Mouse (Mus musculus) lung, postnatal 0 days (tissue): Measurements from ENCODE around the gene Gpi1. TPM values are rescaled to one million over a fixed set of nuclear protein-coding genes. Genes with fewer than 3 reads are reported as not detected.

Experiments
- ATAC-seq: fragments of 200-750 bp; cut with Nextera tagmentation; 2 replicates; pipeline ENCODE4 v1.8.0; 2017; ENCODE audit warnings: moderate library complexity
- DNase-seq: peaks from one replicate; pipeline ENCODE4 v3.0.0-alpha.2; 2016; ENCODE audit warnings: low spot score
- H3K27ac ChIP-seq: fragments of 300-500 bp; sonication (generic); 2 replicates; pipeline ENCODE4 v1.5.1; 2014; ENCODE audit warnings: antibody characterized with exemption, mild to moderate bottlenecking, low read length, mixed read lengths
- H3K27me3 ChIP-seq: fragments of 300-500 bp; sonication (generic); replicated peaks from 2 replicates; pipeline ENCODE4 v1.6.1; 2014; ENCODE audit warnings: low read length, mixed read lengths; ENCODE audit not compliant: insufficient read depth
- H3K36me3 ChIP-seq: fragments of 300-500 bp; sonication (generic); 2 replicates; pipeline ENCODE4 v1.6.1; 2014; ENCODE audit warnings: low read length, mixed read lengths; ENCODE audit not compliant: insufficient read depth
- H3K4me1 ChIP-seq: fragments of 300-500 bp; sonication (generic); 2 replicates; pipeline ENCODE4 v1.6.1; 2014; ENCODE audit warnings: antibody characterized with exemption, low read depth, low read length, mixed read lengths; ENCODE audit not compliant: insufficient read depth
- H3K4me2 ChIP-seq: fragments of 300-500 bp; sonication (generic); replicated peaks from 2 replicates; pipeline ENCODE4 v1.6.1; 2014; ENCODE audit warnings: low read depth, mild to moderate bottlenecking, low read length, moderate library complexity, mixed read lengths
- H3K4me3 ChIP-seq: fragments of 300-500 bp; sonication (generic); 2 replicates; pipeline ENCODE4 v1.5.1; 2014; ENCODE audit warnings: low read depth, low read length
- H3K9ac ChIP-seq: fragments of 300-500 bp; sonication (generic); replicated peaks from 2 replicates; pipeline ENCODE4 v1.6.1; 2014; ENCODE audit warnings: low read depth, mild to moderate bottlenecking
- H3K9me3 ChIP-seq: fragments of 300-500 bp; sonication (generic); 2 replicates; pipeline ENCODE4 v1.6.1; 2016; ENCODE audit warnings: low read length, mixed read lengths
- CTCF ChIP-seq: IDR thresholded peaks from 2 replicates; pipeline ENCODE4 v1.5.1; 2016; ENCODE audit warnings: antibody characterized with exemption, mild to moderate bottlenecking
- EP300 ChIP-seq: IDR thresholded peaks from 2 replicates; pipeline ENCODE4 v1.6.1; 2016; ENCODE audit warnings: antibody characterized with exemption, mild to moderate bottlenecking, control low read depth
- WGBS: fragments of 180-500 bp; shearing (Covaris S2); extraction: QIAGEN DNeasy Blood & Tissue Kit; methylation state at CpG from one replicate; pipeline ENCODE4 v1.1.7; 2014; 5-methylcytosine and 5-hydroxymethylcytosine counted together
- polyA plus RNA-seq: library from polyadenylated mRNA; unstranded; fragments of >200 nt; fragmentation: Nextera tagmentation; extraction: Ambion mirVana; gene quantifications from 2 replicates; pipeline ENCODE4 v1.2.1, GENCODE M21; 2015

Gene Gpi1
- polyA plus RNA-seq, 1 experiment from 2014 or later = 123 TPM

DNA sequence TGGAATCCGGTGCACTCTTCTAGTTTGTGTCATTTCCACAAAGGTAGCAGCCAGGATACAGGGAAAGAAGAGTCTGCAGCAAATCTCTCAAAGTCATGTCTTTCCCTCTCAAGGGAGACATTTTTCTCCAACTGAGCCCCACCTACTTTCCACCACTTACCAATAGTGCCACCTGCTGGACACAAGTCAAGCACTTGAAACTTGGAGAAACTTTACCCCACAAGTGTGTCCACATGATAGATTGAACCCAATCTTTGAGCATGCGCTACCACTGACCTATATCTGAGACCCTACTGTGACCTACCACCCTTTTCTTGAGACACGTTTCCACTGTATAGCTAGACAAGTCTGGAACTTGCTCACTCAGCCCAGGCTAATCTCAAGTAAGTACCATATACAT, 31.8 kb downstream of the Gpi1 start:
- peak; percentile 65 for DNase-seq
- Histone ChIP-seq H3K9me3 (no peaks in the 10 kb centered on the region), H3K27ac (no peak overlapping the region), H3K36me3 (peaks cover 5% of the 10 kb centered on the region; the same call in 1 of the 2 replicates), H3K27me3 (no peaks in the 10 kb centered on the region), H3K9ac (no peak overlapping the region), H3K4me1 (0 out of 2 replicates have a peak, but pooled peaks cover 4% of the 10 kb centered on the region), H3K4me2 (no peak overlapping the region), H3K4me3 (no peak overlapping the region)
- ATAC-seq = no peak
- TF ChIP-seq CTCF = peak; percentile 69
- no peak for TF ChIP-seq EP300
- 55% methylated on average over 3 of the region's 3 CpGs for WGBS

GRCm38 (mm10) chr7:34196132-34197128, 33.7 kb downstream of the Gpi1 start, which contains the start of gene Pdcd2l:
Gene Pdcd2l (minus strand): TSS chr7:34196661.
- 6% methylated on average over 67 of the region's 70 CpGs for WGBS
- peak; percentile 93 for DNase-seq
- Histone ChIP-seq H3K4me3 (peak within 1 kb of the TSS; percentile 92), H3K27me3 (no peaks in the 10 kb centered on the region), H3K4me1 (0 out of 2 replicates have a peak, but pooled peaks cover 4% of the 10 kb centered on the region), H3K36me3 (peaks cover 9% of the 10 kb centered on the region; the same call in 1 of the 2 replicates), H3K4me2 (peak within 1 kb of the TSS; percentile 75), H3K9ac (peak within 1 kb of the TSS; percentile 92), H3K9me3 (no peaks in the 10 kb centered on the region), H3K27ac (peak within 1 kb of the TSS; percentile 83)
- no peak; the same call in 1 of the 2 replicates for TF ChIP-seq CTCF
- TF ChIP-seq EP300 = no peak
- ATAC-seq = peak; percentile 95

DNA sequence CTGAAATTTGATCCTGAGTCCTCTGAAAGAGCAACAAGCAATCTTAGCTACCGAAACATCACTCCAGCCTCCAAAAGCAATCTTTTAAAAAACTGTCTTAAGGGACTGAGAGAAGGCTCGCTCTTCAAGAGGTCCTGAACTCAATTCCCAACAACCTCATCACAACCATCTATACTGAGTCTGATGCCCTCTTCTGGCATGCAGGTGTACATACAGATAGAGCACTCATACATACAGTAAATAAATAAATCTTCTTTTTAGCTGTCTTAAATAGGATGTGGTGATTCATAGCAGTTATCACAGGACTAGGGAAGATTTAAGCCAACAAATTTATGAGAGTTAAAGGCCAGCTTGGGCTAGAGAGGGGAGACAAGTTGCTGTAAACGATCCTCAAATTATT, 34.5 kb downstream of the Gpi1 start:
- ATAC-seq (0 out of 2 replicates have a peak, but pooled peaks have one; percentile 34), DNase-seq (peak; percentile 40)
- no peak overlapping the region for H3K27ac ChIP-seq

DNA sequence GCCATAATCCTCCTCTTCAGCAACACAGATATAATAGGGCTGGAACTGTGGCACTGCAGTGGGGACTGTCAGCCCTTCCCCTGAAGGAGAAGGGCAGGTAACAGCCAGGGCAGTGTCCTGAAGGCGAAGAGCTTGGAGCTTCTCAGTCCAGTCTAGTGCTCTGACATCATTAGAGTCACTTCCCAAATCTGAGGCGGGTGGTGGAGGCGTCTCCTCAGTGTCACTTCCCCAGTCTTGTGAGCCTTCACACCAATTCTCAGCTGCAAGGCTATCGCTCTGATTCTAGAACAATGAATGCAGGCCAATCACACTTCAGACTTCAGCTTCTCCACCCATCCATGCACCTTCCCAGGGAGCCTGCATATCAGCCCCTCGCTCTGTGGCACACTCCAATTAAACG, 37.3 kb downstream of the Gpi1 start:
- no peak for TF ChIP-seq EP300
- peaks cover 24% of the 10 kb centered on the region; the same call in 1 of the 2 replicates for H3K36me3 ChIP-seq
- 0 out of 2 replicates have a peak, but pooled peaks cover 4% of the 10 kb centered on the region for H3K4me1 ChIP-seq
- DNase-seq (peak; percentile 14), ATAC-seq (no peak)
- H3K27me3 ChIP-seq = no peaks in the 10 kb centered on the region
- H3K9me3 ChIP-seq = no peaks in the 10 kb centered on the region
- 94% methylated on average over 6 of the region's 6 CpGs for WGBS
- no peak overlapping the region for H3K4me2 ChIP-seq
- no peak overlapping the region for H3K27ac ChIP-seq
- no peak overlapping the region for H3K4me3 ChIP-seq
- no peak overlapping the region for H3K9ac ChIP-seq

More for the DNA sequence above, 34.5 kb downstream of the Gpi1 start:
- Histone ChIP-seq H3K4me2 (peak overlapping the region; percentile 75), H3K9ac (peak overlapping the region; percentile 92), H3K9me3 (no peaks in the 10 kb centered on the region), H3K4me1 (0 out of 2 replicates have a peak, but pooled peaks cover 4% of the 10 kb centered on the region), H3K4me3 (peak overlapping the region; percentile 92), H3K36me3 (peaks cover 9% of the 10 kb centered on the region; the same call in 1 of the 2 replicates), H3K27me3 (no peaks in the 10 kb centered on the region)
- 45% methylated on average over 3 of the region's 3 CpGs for WGBS
- TF ChIP-seq EP300 (no peak), CTCF (peak; percentile 65)

GRCm38 (mm10) chr7:34189376-34189989, 40.7 kb downstream of the Gpi1 start:
- WGBS = 85% methylated on average over 12 of the region's 12 CpGs
- no peaks in the 10 kb centered on the region for H3K27me3 ChIP-seq
- DNase-seq (peak; percentile 5), ATAC-seq (no peak)
- no peak overlapping the region for H3K4me3 ChIP-seq
- H3K27ac ChIP-seq = no peak overlapping the region
- TF ChIP-seq CTCF = no peak
- no peak for TF ChIP-seq EP300
- peaks cover 38% of the 10 kb centered on the region; the same call in 1 of the 2 replicates for H3K36me3 ChIP-seq
- H3K4me1 ChIP-seq = no peaks in the 10 kb centered on the region
- no peak overlapping the region for H3K4me2 ChIP-seq
- no peak overlapping the region for H3K9ac ChIP-seq
- H3K9me3 ChIP-seq = no peaks in the 10 kb centered on the region

DNA sequence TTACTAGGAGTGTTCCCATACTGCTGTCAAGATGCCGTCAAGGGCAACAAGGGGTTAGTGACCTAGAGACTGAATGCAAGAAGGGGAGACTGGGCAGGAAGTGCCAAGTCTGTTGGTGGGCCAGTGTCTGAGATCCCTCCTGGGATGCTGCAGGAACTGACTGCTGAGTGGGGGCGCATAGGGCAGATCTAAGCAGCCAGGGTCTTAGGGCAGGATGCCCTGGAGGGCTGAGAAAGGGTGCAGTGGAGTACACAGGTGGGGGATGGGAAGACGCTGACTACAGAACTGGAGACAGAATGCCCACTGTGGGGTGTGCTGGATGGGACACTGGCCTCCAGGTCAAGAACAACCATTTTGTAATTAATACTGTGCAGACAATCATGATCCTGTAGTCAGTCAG, 46.3 kb downstream of the Gpi1 start:
- H3K9ac ChIP-seq = no peak overlapping the region
- H3K9me3 ChIP-seq = no peaks in the 10 kb centered on the region
- no peaks in the 10 kb centered on the region for H3K27me3 ChIP-seq
- DNase-seq = no peak
- 76% methylated on average over 3 of the region's 3 CpGs for WGBS
- 0 out of 2 replicates have a peak, but pooled peaks cover 20% of the 10 kb centered on the region for H3K36me3 ChIP-seq
- no peak overlapping the region for H3K4me3 ChIP-seq
- no peak for TF ChIP-seq CTCF
- no peak overlapping the region for H3K4me2 ChIP-seq
- H3K4me1 ChIP-seq = no peaks in the 10 kb centered on the region
- H3K27ac ChIP-seq = no peak overlapping the region
- ATAC-seq = no peak
